Mouse (Mus musculus): Measurements from ENCODE around the gene Col4a3.

- TF ChIP-seq CHD1 (IDR thresholded peaks at IDR 0.05; ENCODE audit: low read depth, low read length) (no peak), EP300 (IDR thresholded peaks at IDR 0.05; ENCODE audit: low read length) (no peak), USF2 (conservative IDR thresholded peaks at IDR 0.05; ENCODE audit: low read depth, low read length) (no peak)
These were observed 139.8 kb downstream of the Col4a3 start for GRCm38 (mm10) chr1:82726482-82726881.
